Mouse (Mus musculus) right cerebral cortex, postnatal 25 days (tissue): ENCODE results near the gene Tnfrsf21.

ENCODE experiments used
- DNase-seq: peaks from one replicate; pipeline ENCODE4 v3.0.0; 2022

Gene Tnfrsf21

DNA sequence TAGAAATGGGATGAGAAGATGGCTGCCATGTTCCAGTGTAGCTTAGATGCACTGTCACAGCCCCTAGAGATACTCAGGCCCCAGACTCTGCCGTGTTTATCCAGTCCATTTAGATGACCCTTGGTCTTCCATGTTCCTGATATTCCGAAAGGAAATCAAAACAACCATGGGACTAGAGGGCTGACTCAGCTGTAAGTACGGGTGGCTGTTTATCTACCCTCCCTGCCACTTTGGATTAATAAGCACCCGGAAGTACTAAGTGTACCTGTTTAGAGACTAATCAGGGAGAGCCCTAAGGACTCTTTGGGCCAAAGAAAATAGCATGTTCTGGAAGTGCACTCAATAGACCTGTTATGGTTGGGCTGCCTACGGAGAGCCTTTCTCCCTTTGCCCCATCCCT, 64.9 kb downstream of the Tnfrsf21 start:
- no peak for DNase-seq

DNA sequence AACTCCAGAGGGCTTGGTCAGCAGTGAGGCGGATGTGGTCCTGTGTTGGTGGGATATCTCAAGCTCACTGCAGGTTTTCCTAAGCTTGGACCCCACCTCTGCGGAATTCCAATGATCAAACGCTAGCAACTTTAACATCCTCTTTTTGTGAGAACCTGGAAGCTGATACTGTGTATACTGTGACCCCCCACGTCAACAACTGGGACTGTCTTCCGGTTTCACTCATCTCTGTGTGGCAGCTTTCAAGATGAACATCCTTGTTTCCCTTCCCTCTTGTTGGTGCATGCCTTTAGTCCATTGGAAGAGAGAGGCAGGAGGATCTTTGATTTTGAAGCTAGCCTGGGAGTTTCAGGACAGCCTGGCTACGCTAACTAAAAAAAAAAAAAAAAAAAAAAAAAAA, 73.1 kb downstream of the Tnfrsf21 start:
- no peak for DNase-seq

DNA sequence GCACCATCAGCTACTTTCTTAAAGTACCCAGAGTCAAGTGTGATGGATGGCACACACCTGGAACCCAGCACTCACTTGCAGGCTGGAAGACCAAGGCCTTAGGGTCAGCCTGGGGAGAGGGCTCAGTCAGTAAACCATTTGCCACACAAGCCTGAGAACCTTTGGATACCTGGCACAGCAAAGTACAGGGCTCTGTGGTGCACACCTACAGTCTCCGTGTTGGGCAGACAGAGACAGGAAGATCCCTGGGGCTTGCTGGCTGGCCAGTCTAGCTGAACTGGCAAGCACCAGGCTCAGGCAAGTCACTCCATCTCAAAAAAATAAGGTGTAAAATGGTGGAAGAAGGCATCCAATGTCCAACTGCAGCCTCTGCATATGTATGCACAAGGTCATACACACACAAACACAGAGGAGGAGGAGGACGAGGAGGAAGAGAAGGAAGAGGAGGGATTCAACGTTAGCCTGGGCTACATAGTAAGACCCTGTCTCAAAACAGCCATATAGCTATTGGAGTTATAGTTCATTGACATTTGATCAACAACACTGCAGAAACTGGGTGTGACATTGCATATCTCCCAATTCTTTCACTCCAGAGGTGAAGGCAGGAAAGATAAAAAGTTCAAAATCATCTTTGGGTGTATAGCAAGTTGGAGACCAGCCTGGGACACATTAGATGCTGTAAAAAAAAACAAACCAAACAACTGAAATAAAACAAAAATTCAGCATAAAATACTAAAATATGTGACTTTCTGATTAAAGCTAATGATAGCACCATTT, 74.8 kb downstream of the Tnfrsf21 start:
- DNase-seq: no peak

DNA sequence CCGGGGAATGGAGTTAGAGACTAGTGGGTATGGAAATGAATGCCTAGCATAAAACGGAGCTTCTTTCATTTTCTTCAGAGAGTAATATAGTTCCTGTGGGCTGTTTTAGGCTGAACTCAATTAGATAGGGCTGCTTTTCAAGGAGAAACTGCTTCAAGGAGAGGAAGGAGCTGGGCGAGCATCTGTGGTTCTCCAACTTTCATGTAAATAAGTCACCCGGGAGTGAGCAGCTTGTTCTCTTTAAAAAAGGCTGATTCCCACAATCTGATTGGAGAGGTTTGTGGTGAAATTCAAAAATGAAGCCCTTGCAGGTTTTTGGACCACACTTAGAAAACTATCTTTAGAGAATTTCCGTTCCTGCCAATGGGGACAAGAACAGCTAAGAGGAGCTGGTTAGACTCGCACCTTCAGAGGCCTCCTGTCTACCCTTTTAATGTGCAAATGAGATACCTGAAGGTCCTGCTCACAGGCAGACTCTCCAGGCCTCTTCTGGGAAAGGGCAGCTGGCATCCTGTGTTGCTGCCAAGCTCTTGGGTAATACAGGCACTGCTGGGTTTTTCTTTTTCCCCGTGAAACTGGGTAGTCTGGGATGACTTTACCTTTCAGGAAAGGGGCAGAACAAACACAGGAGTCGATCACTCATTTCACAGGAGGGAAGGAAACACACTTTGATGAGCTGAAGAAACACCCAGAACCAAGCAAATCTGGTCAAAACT, 76.1 kb downstream of the Tnfrsf21 start:
- no peak for DNase-seq

DNA sequence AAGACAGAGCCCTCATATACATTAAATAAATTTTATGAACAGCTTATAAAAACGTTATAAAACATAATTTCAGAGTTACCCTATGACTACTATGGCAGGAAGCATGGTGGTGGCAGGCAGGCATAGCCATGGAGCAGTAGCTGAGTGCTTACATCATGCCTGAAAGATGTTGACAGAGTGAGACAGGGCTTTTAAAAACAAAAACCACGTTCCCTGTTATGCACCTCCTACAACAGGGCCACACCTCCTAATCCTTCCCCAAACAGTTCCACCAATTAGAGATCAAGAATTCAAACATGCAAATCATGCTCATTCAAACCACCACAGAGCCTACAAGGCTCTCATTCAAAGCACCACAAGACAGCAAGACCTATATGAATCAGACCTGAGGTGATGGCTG, 77.9 kb downstream of the Tnfrsf21 start:
- no peak for DNase-seq

DNA sequence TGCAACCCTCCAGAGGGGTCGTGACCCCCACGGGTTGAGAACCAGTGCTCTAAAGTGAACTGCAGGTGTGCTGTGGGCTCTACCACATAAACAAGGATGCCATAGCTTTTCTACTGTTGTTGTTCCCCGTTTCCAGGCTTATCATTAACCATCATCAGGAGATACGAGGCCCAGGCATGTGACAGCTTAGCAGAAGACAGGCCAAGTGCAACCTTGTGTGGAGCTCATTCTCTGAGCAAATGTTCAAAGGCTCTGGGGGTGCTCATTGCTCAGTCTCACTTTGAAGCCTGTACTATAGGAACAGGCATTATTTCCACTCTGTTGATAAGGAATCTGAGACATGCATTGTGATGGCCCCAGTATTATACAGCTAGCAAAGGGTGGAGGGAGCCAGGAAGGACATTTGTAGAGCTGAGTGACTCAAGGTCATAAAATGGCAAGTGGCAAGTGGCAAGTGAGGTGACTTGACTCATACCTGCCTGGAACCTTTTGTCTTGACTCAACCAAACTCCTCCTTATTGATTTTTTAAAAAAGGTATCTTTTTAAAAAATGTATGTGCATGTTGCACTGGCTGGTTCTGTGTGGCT, 80.8 kb downstream of the Tnfrsf21 start:
- no peak for DNase-seq

DNA sequence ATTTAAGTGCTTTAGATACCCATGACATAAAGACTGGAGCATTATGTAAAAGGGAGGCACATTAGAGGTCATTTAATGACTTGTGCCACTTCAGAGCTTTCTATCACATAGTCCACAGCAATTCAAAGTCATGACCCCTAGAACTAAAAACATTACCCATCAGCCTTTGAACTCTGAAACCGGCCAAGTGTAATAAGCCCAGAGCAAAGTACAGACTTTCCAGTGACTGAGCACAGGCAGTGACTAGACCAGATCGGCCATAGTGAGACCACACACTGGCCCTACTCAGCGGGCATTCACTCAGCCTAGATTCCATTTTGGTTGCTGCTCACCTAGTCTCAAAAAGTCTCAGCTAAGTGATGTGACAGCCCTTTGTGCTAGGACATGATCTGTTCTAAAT, 89.8 kb downstream of the Tnfrsf21 start:
- DNase-seq: no peak

DNA sequence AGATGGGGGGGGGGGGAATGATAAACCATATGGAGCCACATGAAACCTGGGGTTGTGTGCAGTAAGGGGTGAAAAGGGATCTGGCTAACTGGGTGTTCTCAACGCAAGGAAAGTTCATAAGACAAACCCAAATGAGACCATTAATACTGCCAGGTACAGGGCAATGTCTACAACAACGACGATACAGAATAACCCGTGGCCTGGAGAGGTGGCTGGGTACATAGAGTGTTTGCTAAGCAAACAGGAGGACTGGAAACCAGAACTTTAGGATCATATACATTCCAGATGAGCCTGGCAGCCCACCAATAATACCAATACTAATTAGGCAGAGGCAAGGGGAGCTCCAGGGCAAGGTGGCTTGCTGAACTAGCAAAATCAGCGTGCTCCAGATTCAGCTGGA, 91.0 kb downstream of the Tnfrsf21 start:
- no peak for DNase-seq

DNA sequence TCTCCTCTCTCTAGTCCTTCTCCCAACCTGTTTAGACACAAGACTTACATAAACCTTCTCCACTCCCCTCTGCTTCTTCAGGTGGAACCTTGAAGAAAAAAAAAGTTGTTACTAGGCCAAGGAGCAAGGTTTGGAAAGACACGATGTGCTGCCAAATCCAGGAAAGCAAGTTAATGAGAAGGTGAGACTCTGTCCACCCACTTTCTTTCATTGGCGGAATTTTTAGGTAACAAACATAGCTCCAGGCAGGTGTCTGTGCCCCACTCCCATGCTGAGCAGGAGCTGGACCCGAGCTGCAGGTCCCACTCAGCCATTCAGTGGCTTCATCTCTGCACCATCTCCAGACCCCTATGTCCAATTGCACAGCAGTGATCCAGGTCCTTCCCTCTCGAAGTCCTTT, 93.1 kb downstream of the Tnfrsf21 start:
- no peak for DNase-seq

DNA sequence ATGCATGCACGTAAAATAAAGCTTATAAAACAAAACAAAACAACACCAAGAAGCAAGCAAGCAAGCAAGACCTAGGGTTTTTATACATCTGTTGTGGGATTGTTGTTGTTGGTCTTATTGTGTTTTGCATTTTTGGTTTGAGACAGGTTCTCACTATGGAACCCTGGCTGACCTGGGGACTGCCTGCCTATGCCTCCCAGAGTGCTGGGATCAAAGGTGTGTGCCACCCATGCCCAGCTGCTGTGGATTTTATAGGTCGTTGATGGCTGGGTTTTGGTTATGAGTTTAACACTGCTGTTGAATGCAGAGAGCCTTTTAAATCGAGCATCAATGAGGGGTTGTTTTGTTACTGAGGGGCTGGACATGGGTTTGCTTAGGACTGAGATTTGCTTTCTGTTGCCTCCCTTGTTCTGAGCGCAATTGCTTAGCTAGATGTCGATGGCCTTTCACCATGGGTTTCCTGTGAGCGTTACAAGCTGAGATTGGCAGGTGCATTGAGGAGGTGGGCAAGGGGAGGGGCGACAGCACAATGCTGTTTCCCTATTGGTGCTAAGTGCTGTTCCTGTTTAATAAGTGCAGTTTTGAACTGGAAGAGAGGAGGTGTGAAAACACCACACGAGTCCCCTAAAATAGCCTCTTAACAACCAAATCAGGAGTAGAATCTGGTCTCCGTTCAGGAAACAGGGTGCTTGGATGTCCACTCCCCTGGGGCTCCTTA, 94.0 kb downstream of the Tnfrsf21 start:
- no peak for DNase-seq

DNA sequence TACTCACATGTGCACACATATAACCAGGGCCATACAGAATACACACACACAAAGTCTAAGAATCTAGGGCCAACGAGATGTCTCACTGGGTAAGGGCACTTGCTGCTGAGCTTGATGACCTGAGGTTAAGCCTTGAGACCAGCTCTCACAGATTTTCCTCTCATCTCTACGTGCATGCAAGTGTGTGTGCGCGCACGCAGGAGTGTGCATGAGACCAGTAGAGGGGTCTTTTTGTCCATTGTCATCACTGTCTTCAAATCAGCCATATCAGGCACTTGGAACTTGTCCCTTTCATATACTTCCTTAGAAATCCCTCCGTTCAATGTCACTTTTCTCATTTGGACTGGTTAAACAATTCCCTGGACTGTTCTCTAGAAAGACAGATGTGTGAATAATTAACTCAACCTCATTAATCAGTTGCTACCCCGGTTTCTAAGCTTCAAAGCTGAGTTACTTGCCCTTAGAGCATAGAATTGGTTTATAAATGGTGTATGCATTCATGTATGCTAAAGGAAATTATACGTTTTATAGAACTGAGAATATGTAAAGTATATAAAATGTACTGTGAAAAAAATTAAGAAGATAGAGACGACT, 97.1 kb downstream of the Tnfrsf21 start:
- no peak for DNase-seq

DNA sequence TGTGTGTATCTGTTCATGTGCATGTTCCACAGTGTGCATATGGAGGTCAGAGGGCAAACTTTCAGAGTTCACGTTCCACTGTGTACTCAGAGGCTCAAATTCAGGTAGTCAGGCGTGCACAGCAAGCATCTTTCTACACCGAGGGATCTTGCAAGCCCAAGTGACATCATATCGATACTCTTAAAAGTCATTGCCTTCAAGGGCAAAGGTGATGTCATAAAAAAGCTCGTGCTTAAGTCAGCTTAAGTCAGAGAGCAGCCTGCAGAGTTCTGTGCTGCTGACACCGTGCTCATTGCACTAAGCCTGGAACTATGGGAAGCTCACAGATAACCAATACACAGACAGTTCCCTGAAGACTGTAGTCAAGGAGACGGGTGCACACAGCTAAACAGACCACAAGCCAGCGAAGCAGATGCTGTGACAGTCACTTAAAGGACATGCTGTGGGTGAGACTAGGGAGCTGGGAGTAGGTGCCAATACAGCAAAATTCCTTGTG, 97.8 kb downstream of the Tnfrsf21 start:
- peak; percentile 43 for DNase-seq

DNA sequence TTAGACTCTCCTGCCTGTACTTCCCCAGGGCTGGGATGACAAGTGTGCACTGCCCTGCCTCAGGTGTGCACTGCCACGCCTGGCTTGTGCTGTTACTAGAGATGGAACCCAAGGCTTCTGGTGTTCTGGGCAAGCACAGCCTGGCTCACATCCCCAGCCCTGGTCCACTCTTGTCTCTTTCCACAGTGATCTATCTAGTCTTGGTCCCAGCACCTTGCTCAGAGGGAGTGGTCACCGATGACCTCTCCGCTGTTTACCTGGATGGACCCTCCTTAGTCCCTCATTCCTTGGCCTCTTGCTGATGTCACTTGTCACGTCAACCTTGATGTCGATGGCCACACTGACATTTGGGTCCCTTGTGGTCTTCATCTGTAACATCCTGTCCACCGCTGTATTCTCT, 98.6 kb downstream of the Tnfrsf21 start:
- DNase-seq: no peak

DNA sequence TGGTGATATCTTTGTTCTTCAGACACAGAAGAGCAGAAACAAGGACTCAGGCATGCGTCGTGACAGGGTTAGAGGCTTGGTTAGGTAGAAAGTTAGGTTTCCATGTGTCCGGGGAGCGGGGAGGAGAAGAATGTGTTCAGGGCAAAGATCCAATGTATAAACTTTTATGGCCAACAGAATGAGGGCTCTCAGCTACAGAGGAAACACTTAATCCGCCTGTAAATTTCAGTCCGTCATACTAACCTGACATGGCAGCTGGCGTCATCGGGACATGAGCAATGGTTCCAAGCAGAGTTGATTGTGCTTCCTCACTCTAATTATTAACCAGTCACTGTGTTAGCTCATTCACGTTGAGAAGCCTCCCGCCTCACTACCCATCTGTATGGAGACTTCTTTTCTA, 100.4 kb downstream of the Tnfrsf21 start:
- no peak for DNase-seq

DNA sequence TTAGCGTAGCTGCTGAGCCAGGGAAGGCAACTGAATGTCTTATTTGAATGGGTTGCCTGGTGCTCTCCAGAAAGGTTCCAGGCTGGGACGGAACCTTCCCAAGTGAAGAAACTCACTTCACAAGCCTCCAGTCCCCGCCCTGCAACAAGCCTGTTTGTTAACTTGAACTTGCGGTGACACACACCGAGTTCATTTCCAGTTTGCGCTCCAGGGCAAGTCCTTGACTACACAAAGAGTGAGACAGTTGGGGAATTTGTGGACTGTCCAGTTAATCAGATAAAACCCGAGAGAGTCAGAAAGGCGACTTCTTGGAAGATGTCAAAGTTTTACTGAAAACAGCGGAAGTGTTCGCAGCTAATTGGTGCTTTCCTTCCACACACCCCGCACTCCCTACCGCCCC, 103.1 kb downstream of the Tnfrsf21 start:
- DNase-seq: no peak

DNA sequence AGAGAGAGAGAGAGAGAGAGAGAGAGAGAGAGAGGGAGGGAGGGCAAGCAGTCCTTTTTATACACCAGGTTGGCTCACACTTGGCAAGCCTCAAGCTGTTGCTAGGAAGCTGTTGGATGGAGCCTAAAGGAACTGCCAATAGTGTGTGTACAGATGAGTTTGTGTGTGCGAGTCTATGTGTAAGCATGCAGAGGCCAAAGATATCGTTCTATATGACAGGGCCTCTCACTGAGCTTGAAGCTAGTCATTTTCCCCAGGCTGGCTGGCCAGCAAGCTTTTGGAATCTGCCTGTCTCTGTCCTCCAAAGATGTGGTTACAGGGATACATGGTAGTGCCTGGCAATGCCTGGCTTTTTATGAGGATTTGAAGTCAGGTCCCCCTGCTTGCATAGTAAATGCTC, 104.7 kb downstream of the Tnfrsf21 start:
- peak; percentile 26 for DNase-seq

DNA sequence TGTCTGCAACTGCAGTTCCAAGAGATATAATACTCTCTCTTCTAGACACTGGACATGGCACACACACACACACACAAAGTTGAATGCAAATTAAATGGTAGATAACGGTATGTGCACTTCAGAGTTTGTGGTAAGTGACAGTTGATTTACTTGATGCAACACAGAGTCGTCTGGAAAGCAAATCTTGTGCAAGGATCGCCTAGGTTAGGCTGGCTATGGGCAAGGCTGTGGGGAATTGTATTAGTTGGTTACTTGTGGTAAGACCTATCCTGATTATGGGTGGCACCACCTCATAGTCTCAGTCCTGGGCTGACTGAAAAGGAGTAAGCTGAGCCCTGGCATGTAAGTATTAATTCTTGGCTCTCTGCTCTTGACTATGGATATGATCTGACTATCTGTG, 112.0 kb downstream of the Tnfrsf21 start:
- DNase-seq: no peak

DNA sequence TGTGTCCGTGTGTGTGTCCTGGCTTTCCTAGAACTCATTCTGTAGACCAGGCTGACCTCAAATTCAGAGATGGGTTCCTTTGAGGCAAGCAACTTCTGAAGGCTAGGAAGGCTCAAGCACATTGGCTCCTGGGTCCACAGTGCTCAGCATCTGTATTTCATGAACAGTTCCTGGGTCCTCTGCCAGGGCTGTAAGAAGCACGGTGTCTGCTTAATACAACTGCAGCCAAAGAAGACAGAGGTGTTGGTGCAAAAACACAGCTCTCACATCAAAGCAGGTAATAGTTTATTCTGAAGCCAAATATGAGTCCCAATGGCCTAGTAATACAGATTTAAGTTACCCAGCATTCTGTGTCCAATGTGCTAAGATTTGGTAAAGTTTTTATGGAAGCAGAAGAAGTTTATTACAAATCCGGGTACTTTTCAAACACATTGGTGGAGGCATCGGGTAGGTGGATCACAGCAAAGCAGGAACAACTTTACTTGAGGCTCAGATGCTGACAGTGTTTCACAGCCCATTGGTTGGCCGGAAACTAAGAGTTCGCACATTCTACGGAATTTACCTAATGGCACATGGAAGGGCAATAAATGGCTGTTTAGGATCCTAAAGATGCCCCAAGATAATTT, 112.7 kb downstream of the Tnfrsf21 start:
- no peak for DNase-seq

DNA sequence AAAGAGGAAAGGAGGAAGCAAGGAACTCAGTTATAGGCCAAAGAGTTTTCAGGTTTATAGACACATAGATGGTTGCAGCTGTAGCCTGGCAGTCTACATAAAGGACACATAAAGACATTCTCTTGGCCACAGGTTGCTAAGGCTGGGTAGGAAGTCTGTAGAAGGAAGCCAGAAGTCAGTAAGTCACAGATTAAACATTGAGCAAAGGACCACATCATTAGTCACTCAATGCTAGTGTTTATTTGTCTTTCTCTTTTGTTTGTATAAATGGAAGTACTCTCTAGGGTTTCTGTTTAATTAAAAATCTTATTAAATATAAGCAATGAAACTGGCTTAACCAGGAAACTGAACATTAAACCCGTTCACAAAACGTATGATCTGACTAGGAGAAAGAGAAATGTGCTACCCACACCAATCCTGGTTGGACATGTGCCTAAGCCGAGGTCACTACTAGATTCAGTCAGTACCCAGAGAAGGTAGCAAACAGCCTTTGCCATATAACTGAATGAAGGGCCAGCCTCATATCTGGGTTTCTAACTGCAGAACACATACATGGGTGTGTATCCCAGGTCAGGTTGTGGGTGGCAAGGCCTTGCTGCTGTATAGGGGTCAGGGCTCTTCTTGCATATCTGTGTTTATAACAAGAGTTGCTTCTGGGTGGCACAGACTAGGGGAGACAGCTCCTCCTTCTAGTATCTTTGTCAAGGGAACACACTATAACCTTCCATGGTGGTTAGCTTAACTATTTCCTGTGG, 113.9 kb downstream of the Tnfrsf21 start:
- DNase-seq: no peak

DNA sequence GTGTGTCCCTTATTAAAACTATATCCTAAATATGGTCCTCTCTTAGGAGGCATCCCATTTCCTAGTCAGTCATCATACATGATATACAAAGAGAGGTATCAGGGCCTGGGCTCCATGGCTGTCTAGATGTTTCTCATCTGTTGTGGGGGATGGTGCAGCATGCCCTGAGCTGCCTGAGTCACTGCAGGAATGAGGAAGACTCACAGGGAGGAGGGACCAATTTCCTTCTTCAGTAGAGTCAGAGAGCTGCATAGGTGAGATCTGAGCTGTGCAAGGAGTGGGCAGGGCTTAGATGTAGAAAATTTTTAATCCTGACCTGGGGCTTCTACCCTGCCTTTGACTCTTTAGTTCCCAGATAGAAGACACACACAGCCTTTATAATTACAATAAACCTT, 114.5 kb downstream of the Tnfrsf21 start:
- DNase-seq: no peak

DNA sequence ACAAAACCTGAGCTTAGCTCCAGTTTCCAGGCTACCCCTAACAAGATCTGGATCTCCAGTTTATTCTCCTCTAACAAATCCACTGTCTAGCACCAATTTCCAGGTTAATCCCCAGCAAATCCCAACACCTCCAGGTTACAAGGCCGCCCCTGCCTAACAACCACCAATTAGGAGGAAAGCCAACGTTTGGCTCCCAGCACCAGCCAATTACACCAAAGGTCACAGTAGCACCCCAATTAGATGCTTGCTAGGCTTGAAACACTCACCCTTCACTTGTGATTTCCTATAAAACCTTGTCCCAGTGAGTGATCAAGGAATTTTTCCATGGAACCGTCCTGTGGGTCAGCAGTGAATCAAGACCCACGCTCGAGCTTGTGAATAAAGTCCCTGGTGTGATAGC, 116.1 kb downstream of the Tnfrsf21 start:
- no peak for DNase-seq

DNA sequence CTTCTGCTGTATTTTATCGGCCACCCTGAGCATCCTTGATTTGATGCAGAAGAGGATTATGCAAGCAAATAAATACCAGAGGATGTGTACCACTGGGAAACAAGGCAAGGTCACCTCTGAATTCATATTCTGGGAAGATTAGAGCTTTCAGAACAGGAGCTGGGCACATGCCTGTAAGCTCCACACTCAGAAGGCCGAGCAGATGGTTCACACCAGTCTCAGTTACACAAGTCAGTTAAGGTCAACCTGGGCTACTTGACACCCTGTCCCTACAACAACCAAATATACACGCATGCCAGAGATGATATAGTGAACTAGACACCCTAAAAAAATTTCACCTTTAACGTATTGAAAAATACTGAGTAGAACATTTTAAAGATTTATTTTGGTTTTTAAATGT, 116.8 kb downstream of the Tnfrsf21 start:
- no peak for DNase-seq
